Mouse (Mus musculus) cerebellum, adult 18-20 months (tissue): ENCODE measurements around the gene Slc7a8.

ENCODE experiments used
- DNase-seq, 2 experiments: peaks; one replicate each; pipeline ENCODE4 v3.0.0; 2021

Gene Slc7a8

GRCm38 (mm10) chr14:54698733-54699132 lies 83.0 kb downstream of the Slc7a8 start, which contains the start of gene Gm29776:
Gm29776 (minus strand) TSS chr14:54698833.
- no peak for DNase-seq

- DNase-seq = no peak
These were observed 85.0 kb downstream of the Slc7a8 start for GRCm38 (mm10) chr14:54696752-54697151.

GRCm38 (mm10) chr14:54695042-54695441 lies 86.7 kb downstream of the Slc7a8 start:
- DNase-seq = no peak

- no peak for DNase-seq
These were observed 94.5 kb downstream of the Slc7a8 start for GRCm38 (mm10) chr14:54687251-54687650.

GRCm38 (mm10) chr14:54686522-54687143 lies 95.1 kb downstream of the Slc7a8 start, which contains the start of gene Acin1:
Acin1 (minus strand) TSS chr14:54686931.
- peak; percentile 100 for DNase-seq

- peak in 1 of 2 experiments; percentile 81 for DNase-seq
These were observed 95.7 kb downstream of the Slc7a8 start, which contains the start of gene 1700123O20Rik for GRCm38 (mm10) chr14:54686063-54686521. 1700123O20Rik (plus strand) TSS chr14:54686216.

GRCm38 (mm10) chr14:54685471-54685870 lies 96.3 kb downstream of the Slc7a8 start:
- peak in 1 of 2 experiments; percentile 14 for DNase-seq

GRCm38 (mm10) chr14:54682396-54682795 lies 99.3 kb downstream of the Slc7a8 start:
- no peak for DNase-seq

GRCm38 (mm10) chr14:54678657-54679304 lies 103.0 kb downstream of the Slc7a8 start:
- DNase-seq = no peak

GRCm38 (mm10) chr14:54676290-54676689 lies 105.5 kb downstream of the Slc7a8 start:
- DNase-seq = no peak

GRCm38 (mm10) chr14:54674317-54674716 lies 107.4 kb downstream of the Slc7a8 start:
- DNase-seq = no peak
